Mouse (Mus musculus): ENCODE measurements around the gene Hsf5.

Gene Hsf5

GRCm38 (mm10) chr11:87639206-87639605 is 22.2 kb downstream of the Hsf5 start:
- DNase-seq (ENCODE audit: low spot score): peak; percentile 79

GRCm38 (mm10) chr11:87642865-87643264 is 25.9 kb downstream of the Hsf5 start:
- no peak for DNase-seq (ENCODE audit: low spot score)

- no peak for DNase-seq (ENCODE audit: low spot score)
Observed at GRCm38 (mm10) chr11:87654693-87655092, 37.7 kb downstream of the Hsf5 start.

- DNase-seq (ENCODE audit: low spot score): no peak
Observed at GRCm38 (mm10) chr11:87659216-87659615, 42.3 kb downstream of the Hsf5 start.

- peak; percentile 89 for DNase-seq (ENCODE audit: low spot score)
Observed at GRCm38 (mm10) chr11:87662407-87662806, 45.4 kb downstream of the Hsf5 start, which contains the start of gene Rnf43. Gene Rnf43, plus strand, starts transcription at chr11:87662722.

GRCm38 (mm10) chr11:87662822-87663221 is 45.9 kb downstream of the Hsf5 start:
- DNase-seq (ENCODE audit: low spot score): no peak

- no peak for DNase-seq (ENCODE audit: low spot score)
Observed at GRCm38 (mm10) chr11:87663948-87664347, 47.0 kb downstream of the Hsf5 start.

- DNase-seq (ENCODE audit: low spot score): no peak
Observed at GRCm38 (mm10) chr11:87664521-87664920, 47.6 kb downstream of the Hsf5 start.

- DNase-seq (ENCODE audit: low spot score): no peak
Observed at GRCm38 (mm10) chr11:87665224-87665623, 48.3 kb downstream of the Hsf5 start.

GRCm38 (mm10) chr11:87665658-87666057 is 48.7 kb downstream of the Hsf5 start:
- DNase-seq (ENCODE audit: low spot score): no peak

- DNase-seq (ENCODE audit: low spot score): no peak
Observed at GRCm38 (mm10) chr11:87666256-87667035, 49.5 kb downstream of the Hsf5 start.

- DNase-seq (ENCODE audit: low spot score): no peak
Observed at GRCm38 (mm10) chr11:87667107-87668090, 50.4 kb downstream of the Hsf5 start.

GRCm38 (mm10) chr11:87673282-87673681 is 56.3 kb downstream of the Hsf5 start:
- no peak for DNase-seq (ENCODE audit: low spot score)

GRCm38 (mm10) chr11:87675606-87676005 is 58.6 kb downstream of the Hsf5 start:
- DNase-seq (ENCODE audit: low spot score): peak; percentile 60

GRCm38 (mm10) chr11:87677756-87678155 is 60.8 kb downstream of the Hsf5 start:
- no peak for DNase-seq (ENCODE audit: low spot score)

- DNase-seq (ENCODE audit: low spot score): no peak
Observed at GRCm38 (mm10) chr11:87678545-87678944, 61.6 kb downstream of the Hsf5 start.

GRCm38 (mm10) chr11:87678976-87679375 is 62.0 kb downstream of the Hsf5 start:
- no peak for DNase-seq (ENCODE audit: low spot score)

- no peak for DNase-seq (ENCODE audit: low spot score)
Observed at GRCm38 (mm10) chr11:87680786-87681185, 63.8 kb downstream of the Hsf5 start.

GRCm38 (mm10) chr11:87682096-87682495 is 65.1 kb downstream of the Hsf5 start:
- DNase-seq (ENCODE audit: low spot score): no peak

- peak; percentile 47 for DNase-seq (ENCODE audit: low spot score)
Observed at GRCm38 (mm10) chr11:87682838-87683571, 66.0 kb downstream of the Hsf5 start.

- no peak for DNase-seq (ENCODE audit: low spot score)
Observed at GRCm38 (mm10) chr11:87686407-87686806, 69.4 kb downstream of the Hsf5 start.

Measured in testis, postnatal 10 days (tissue).